Mouse (Mus musculus): ENCODE measurements at regions not wholly inside any gene's neighbourhood (a gene's known extent, or its start where the extent isn't known, plus 50 kb on each side); places are given as distances from the start of the nearest gene placed in this dataset.

DNA sequence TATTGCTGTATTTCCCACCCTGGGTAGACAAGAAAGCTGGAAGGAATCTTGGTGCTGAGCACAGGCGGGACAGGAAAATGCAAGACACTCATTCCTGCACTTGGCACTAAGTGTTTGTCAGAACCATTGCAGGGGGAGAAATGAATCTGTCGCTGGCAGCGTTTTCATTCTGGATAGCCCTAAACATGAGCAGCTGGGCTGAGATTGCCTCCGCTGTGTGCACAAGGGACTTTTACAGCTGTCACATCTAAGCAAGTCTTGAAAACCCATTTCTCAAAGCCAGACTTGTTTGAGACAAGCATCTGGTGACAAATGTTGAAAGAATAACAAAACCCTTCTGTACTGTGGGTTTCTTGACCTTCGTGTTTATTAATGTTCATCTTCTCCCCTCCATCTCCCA lies 438.4 kb upstream of the Jmjd1c start:
- TF ChIP-seq CTCF (IDR thresholded peaks at IDR 0.05; ENCODE audit: low read depth, low read length) (no peak), TAL1 (conservative IDR thresholded peaks at IDR 0.05; ENCODE audit: low read depth, low read length) (no peak), GATA1 (IDR thresholded peaks at IDR 0.05; ENCODE audit: borderline replicate concordance, low read length) (no peak), GATA2 (IDR thresholded peaks at IDR 0.05; ENCODE audit: borderline replicate concordance, low read depth, low read length) (no peak), POLR2AphosphoS5 (IDR thresholded peaks at IDR 0.05; ENCODE audit: insufficient replicate concordance, low read depth, low read length) (no peak)
